Mouse (Mus musculus) retina, adult 2 months (tissue): Measurements from ENCODE around the gene Chst15.

Experiments
- DNase-seq: peaks from one replicate; pipeline ENCODE4 v3.0.0-alpha.2; 2012; ENCODE audit warnings: low read depth, low spot score

The Chst15 gene

GRCm38 (mm10) chr7:132226379-132227074 lies 90.5 kb downstream of the Chst15 start:
- DNase-seq: peak; percentile 58

GRCm38 (mm10) chr7:132223452-132224141 lies 93.4 kb downstream of the Chst15 start:
- DNase-seq: no peak

DNA sequence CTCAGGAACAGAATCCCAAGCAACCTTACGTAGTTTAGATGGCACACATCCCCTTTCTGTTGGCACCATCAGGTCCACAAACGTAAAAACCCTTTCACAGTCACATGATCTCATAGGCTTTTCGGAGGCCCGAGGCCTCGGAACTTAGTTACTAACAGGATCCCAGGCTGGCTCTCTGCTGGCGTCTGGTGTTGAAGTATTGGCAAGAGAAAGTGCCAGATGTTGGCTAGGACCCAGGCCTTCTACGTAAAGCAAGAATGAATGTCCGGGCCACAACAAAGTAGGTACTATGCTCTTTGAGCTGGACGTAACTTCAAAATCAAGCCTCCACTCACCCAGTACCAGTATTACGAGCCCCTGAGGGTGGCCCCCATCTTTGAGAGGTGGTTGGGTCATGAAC lies 103.0 kb downstream of the Chst15 start:
- DNase-seq: no peak

GRCm38 (mm10) chr7:132213460-132213859 lies 103.6 kb downstream of the Chst15 start:
- peak; percentile 18 for DNase-seq

- no peak for DNase-seq
These were observed 104.9 kb downstream of the Chst15 start for GRCm38 (mm10) chr7:132211920-132212701.

- no peak for DNase-seq
These were observed 106.4 kb downstream of the Chst15 start for GRCm38 (mm10) chr7:132210616-132211015.

GRCm38 (mm10) chr7:132208946-132209651 lies 107.9 kb downstream of the Chst15 start:
- no peak for DNase-seq

- no peak for DNase-seq
These were observed 112.9 kb downstream of the Chst15 start for GRCm38 (mm10) chr7:132204073-132204612.

GRCm38 (mm10) chr7:132199686-132200085 lies 117.3 kb downstream of the Chst15 start:
- DNase-seq: no peak

- no peak for DNase-seq
These were observed 118.2 kb downstream of the Chst15 start for GRCm38 (mm10) chr7:132198806-132199205.

DNA sequence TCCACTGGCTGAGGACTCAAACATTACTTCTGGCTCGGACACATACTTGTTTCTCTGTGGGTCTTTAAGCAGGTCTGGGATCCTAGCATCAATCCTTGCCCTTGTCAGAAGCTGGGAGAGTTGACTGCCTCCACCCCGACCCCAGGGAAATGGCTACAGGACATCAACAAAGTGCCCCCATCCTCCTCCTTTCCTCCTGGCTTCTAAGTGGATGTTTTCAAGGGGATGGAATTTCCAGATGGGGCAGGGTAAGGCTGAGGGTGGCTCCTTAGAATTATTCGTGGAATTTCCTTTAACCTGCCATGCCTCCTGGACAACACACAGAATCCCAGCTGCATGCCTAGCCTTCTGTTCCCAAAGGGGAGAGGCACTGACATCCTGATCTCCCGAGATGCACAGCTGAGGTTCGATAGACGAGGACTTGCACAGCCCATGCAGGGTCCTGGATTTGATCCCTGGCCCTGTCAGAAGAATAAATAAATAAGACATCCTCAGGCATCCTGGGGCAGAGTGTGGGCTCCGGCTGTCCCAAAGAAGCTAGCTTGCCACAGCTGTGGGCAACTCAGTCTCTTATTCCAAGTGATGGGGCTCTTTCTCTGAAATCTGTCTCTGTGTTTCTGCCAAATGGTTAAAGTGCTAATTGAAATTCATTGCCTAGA lies 119.1 kb downstream of the Chst15 start:
- DNase-seq: no peak

DNA sequence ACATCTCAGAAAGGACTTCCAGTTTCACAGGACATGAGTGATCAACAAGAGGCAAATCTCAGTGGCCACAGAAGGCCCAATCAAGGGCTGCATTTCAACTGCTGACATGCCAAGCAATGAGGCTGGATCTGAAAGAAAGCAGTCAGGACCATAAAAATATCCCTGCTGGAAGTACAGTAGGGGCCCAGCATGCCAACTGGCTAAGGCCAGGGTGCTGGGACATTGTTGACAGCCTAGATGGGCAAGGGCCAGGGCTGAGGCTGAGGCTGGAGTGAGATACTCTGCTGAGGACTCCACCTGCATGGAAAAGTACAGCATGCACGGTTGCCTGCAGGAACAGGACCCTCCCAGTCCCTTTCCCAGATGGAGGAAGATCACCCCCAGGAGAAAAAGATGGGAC lies 120.4 kb downstream of the Chst15 start:
- no peak for DNase-seq

- no peak for DNase-seq
These were observed 123.4 kb downstream of the Chst15 start for GRCm38 (mm10) chr7:132193606-132194005.

DNA sequence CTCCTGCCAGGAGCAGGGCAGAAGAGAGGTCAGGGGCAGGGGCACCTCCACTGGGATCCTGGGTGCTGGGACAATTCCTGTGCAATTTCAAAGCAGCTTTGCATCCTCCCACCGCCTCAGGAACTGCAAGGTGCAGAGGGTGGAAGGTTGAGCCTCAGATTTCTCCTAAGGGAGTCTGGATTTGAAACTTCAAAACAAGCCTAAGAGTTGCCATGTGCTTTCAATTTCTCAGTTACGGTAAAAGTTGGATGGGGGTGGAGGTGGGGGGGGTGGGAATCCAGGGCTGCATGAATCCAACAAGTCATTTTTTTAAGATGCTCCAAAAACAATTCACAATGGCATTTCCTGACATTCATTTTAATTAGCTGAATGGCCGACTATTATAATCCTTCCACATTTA lies 129.6 kb downstream of the Chst15 start:
- DNase-seq: no peak
